Mouse (Mus musculus) left cerebral cortex, adult 18-20 months (tissue): Measurements from ENCODE around the gene Shroom3. TPM values are rescaled to one million over a fixed set of nuclear protein-coding genes. Genes with fewer than 3 reads are reported as not detected.

Source experiments
- DNase-seq, 2 experiments: peaks; one replicate each; pipeline ENCODE4 v3.0.0; 2021 to 2022; ENCODE audit warnings: low spot score in 2 of 2, mixed read lengths in 1 of 2
- total RNA-seq, 2 experiments: library from RNA; stranded (reverse); gene quantifications; 2 replicates each; pipeline ENCODE4 v1.2.3; 2021

Shroom3 gene
- total RNA-seq, 2 experiments from 2014 or later, result 3.1 to 3.6 TPM

GRCm38 (mm10) chr5:92959708-92960107 lies 276.5 kb downstream of the Shroom3 start:
- no peak for DNase-seq

GRCm38 (mm10) chr5:92961353-92961752 lies 278.1 kb downstream of the Shroom3 start:
- no peak for DNase-seq

- no peak for DNase-seq
Observed at GRCm38 (mm10) chr5:92961770-92962231, 278.6 kb downstream of the Shroom3 start.

- DNase-seq, result no peak
Observed at GRCm38 (mm10) chr5:92964691-92965090, 281.5 kb downstream of the Shroom3 start.

- no peak for DNase-seq
Observed at GRCm38 (mm10) chr5:92967143-92967542, 283.9 kb downstream of the Shroom3 start.

GRCm38 (mm10) chr5:92967906-92968305 lies 284.7 kb downstream of the Shroom3 start:
- DNase-seq, result no peak

GRCm38 (mm10) chr5:92969443-92969842 lies 286.2 kb downstream of the Shroom3 start:
- DNase-seq, result no peak

- DNase-seq, result peak in 1 of 2 experiments; percentile 31
Observed at GRCm38 (mm10) chr5:92969926-92970325, 286.7 kb downstream of the Shroom3 start.

GRCm38 (mm10) chr5:92970480-92970879 lies 287.2 kb downstream of the Shroom3 start:
- no peak for DNase-seq

GRCm38 (mm10) chr5:92980393-92980792 lies 297.2 kb downstream of the Shroom3 start:
- no peak for DNase-seq

GRCm38 (mm10) chr5:92980862-92981261 lies 297.6 kb downstream of the Shroom3 start:
- peak; percentile 48 to 49 for DNase-seq

- DNase-seq, result no peak
Observed at GRCm38 (mm10) chr5:92982673-92983072, 299.4 kb downstream of the Shroom3 start.

GRCm38 (mm10) chr5:92983942-92984341 lies 300.7 kb downstream of the Shroom3 start:
- no peak for DNase-seq

- no peak for DNase-seq
Observed at GRCm38 (mm10) chr5:92984692-92985091, 301.5 kb downstream of the Shroom3 start.

GRCm38 (mm10) chr5:92985391-92985790 lies 302.2 kb downstream of the Shroom3 start:
- no peak for DNase-seq

GRCm38 (mm10) chr5:92986651-92987610 lies 303.7 kb downstream of the Shroom3 start:
- no peak for DNase-seq

- DNase-seq, result no peak
Observed at GRCm38 (mm10) chr5:92987891-92988768, 304.9 kb downstream of the Shroom3 start.

- DNase-seq, result no peak
Observed at GRCm38 (mm10) chr5:92988769-92989356, 305.6 kb downstream of the Shroom3 start.

GRCm38 (mm10) chr5:92992106-92992505 lies 308.9 kb downstream of the Shroom3 start:
- DNase-seq, result no peak

- DNase-seq, result no peak
Observed at GRCm38 (mm10) chr5:92994309-92994708, 311.1 kb downstream of the Shroom3 start.

- DNase-seq, result no peak
Observed at GRCm38 (mm10) chr5:92994861-92995260, 311.6 kb downstream of the Shroom3 start.
